Mouse (Mus musculus): ENCODE data around the gene Ano7. TPM values are rescaled to one million over a fixed set of nuclear protein-coding genes. Genes with fewer than 3 reads are reported as not detected.
"Not testable (repeated sequence)": the region's sequence is repeated elsewhere in the genome, so short reads cannot be mapped to it uniquely, and the experiment has no call there.

Gene Ano7
- total RNA-seq, 2 experiments from 2014 or later: not detected

DNA sequence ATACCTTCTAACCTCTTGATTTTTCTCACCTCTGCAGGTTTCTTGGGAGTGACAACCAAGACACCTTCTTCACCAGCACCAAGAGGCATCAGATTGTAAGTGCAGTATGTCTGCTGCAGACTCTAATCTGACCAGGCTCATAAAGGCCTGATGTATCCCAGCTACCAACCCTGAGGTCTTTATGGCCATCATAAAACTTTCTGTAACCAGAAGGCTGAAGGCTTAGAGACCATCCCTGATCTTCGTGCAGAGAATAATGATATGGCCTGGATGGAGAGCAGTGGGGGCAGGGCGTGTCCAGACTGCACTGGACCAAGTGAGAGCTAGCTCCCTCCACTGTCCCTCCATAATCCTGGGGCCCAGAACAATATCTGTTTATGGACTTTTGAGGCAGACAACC, 13.5 kb downstream of the Ano7 start:
- Histone ChIP-seq H3K4me3 (no peak overlapping the region), H3K27ac (no peak overlapping the region)
- TF ChIP-seq CTCF (IDR thresholded peaks at IDR 0.05): no peak
- no peak for DNase-seq
- intact Hi-C loops (cut with DNase I): no loop called here

GRCm38 (mm10) chr1:93388906-93389305, 15.2 kb downstream of the Ano7 start:
- no peak overlapping the region for H3K4me3 ChIP-seq
- TF ChIP-seq CTCF (IDR thresholded peaks at IDR 0.05): no peak
- no peak overlapping the region for H3K27ac ChIP-seq
- no peak for DNase-seq
- intact Hi-C loops (cut with DNase I): no loop called here

GRCm38 (mm10) chr1:93401191-93402052, 27.7 kb downstream of the Ano7 start:
- no peak overlapping the region for H3K27ac ChIP-seq
- DNase-seq: peak; percentile 34
- no peak for TF ChIP-seq CTCF (IDR thresholded peaks at IDR 0.05)
- intact Hi-C loops (cut with DNase I): no loop called here
- peak overlapping the region; percentile 59 for H3K4me3 ChIP-seq

GRCm38 (mm10) chr1:93403403-93403802, 29.7 kb downstream of the Ano7 start:
- no peak for DNase-seq
- no peak overlapping the region for H3K27ac ChIP-seq
- TF ChIP-seq CTCF (IDR thresholded peaks at IDR 0.05): no peak

GRCm38 (mm10) chr1:93432087-93432486, 58.4 kb downstream of the Ano7 start:
- intact Hi-C loops (cut with DNase I): no loop called here
- no peak for DNase-seq
- Histone ChIP-seq H3K27ac (peak overlapping the region; percentile 16; the same call in 1 of the 2 replicates), H3K4me3 (no peak overlapping the region)
- TF ChIP-seq CTCF (IDR thresholded peaks at IDR 0.05): no peak

More at GRCm38 (mm10) chr1:93403403-93403802, 29.7 kb downstream of the Ano7 start:
- H3K4me3 ChIP-seq: no peak overlapping the region
- intact Hi-C loops (cut with DNase I): no loop called here

DNA sequence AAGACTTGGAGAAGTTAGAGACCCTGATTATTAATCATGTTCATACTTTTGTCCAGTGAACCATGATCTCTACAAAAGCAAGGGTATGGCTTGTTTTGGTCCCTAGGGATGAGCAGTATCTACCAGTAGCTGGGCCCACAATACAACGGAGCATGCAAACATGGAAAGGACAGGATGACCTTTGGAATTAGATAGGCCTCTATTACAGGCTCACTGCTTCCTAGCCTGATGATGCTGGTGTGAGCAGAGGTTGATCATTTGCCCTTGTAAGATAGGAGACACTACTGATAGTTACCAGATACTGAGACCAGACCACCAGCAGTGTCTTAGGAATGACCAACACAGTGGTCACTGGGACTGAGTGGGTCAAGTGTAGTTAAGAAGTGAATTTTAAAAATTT, 65.6 kb downstream of the Ano7 start:
- DNase-seq: no peak
- no peak for TF ChIP-seq CTCF (IDR thresholded peaks at IDR 0.05)
- intact Hi-C loops (cut with DNase I): no loop called here
- Histone ChIP-seq H3K4me3 (no peak overlapping the region), H3K27ac (no peak overlapping the region)

DNA sequence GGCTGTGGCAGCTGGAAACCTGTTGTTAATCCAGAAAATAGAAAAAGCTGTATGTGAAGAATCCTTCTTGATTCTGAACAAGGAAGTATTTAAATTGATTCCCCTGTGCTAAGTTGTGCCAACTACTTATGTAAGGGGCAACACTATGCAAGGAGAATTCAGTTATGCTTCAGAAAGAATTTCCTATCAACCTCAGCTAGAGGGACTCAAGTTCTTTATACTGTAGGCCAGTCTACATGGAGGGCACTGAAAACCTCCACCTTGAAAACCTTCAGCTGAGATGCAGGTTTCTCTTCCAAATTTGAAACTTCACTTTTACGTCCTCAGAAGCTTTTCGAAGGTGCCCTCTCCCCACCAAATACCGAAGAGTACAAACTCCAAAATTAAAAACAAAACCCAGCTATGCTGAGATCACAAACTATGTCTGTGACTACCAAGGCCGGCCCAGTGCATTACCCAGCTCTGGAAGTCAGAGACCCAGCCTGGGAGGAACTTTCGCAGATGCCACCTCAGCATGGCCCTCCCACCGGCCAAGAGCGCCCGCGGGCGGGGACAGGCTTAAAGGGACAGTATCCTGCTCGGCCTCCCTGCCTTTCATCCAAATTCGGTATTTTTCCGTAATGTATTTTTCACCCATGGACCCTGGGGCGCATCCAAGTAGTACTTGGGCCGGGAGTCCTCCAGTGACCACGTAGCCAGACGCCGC, 70.8 kb downstream of the Ano7 start:
- DNase-seq: peak; percentile 91
- TF ChIP-seq CTCF (IDR thresholded peaks at IDR 0.05): no peak
- intact Hi-C loops (cut with DNase I): loop anchor here (2.0 to 10.0 kb wide), 3 partner anchors 34 to 310 kb away; partner anchors contain the start of genes Atg4b, Farp2, Hdlbp and Thap4
- Histone ChIP-seq H3K4me3 (peak overlapping the region; percentile 80), H3K27ac (peak overlapping the region; percentile 99)

DNA sequence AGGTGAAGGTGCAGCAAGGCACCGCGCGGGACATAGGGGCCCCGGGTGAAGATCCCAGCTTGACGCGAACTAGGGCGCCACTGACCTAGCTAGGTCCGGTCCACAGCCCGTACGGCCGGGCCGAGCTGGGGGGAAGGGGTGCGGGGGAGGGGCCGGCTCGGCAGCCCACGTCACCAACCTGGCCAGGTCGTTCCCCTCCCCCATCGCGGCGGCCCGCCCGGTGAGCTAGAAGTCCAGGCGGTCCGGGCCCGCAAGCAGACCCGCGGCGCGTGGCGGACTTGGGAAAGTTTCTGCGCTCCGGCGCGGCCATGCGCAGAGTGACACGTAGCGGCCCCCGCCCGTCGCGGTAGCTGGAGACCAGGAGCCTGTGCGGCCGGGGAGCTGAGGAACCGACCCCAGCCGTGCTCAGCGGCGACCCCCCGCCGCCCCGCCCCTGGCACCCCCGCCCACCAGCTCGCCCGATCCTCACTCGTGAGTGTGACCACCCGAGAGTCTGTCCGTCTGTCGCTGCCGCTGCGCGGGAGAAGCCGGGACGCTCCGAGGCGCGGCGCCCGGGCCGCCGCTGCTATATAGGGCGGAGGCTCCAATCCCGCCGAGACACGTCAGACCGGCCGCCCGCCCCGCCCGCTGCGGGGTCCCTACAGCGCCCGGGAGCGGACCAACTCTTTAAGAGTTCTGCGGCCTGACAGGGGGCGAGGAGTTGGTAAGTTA, 71.5 kb downstream of the Ano7 start:
- intact Hi-C loops (cut with DNase I): loop anchor here (2.0 to 10.0 kb wide), 2 partner anchors 34 to 310 kb away; partner anchors contain the start of genes Atg4b, Hdlbp and Thap4
- peak; percentile 92 for DNase-seq
- peak overlapping the region; percentile 80 for H3K4me3 ChIP-seq
- no peak for TF ChIP-seq CTCF (IDR thresholded peaks at IDR 0.05)
- peak overlapping the region; percentile 99 for H3K27ac ChIP-seq

GRCm38 (mm10) chr1:93445822-93446162, 72.1 kb downstream of the Ano7 start:
- no peak for TF ChIP-seq CTCF (IDR thresholded peaks at IDR 0.05)
- intact Hi-C loops (cut with DNase I): loop anchor here (2.0 to 10.0 kb wide), 2 partner anchors 33 to 309 kb away; partner anchors contain the start of genes Atg4b, Hdlbp and Thap4
- H3K4me3 ChIP-seq: peak overlapping the region; percentile 80
- DNase-seq: no peak
- H3K27ac ChIP-seq: peak overlapping the region; percentile 99

- H3K4me3 ChIP-seq; intact Hi-C loops (cut with DNase I); H3K27ac ChIP-seq; DNase-seq: not testable (repeated sequence)
- TF ChIP-seq CTCF (IDR thresholded peaks at IDR 0.05): peak; percentile 34; the same call in 1 of the 2 replicates
Observed at GRCm38 (mm10) chr1:93450118-93450517, 76.4 kb downstream of the Ano7 start.

DNA sequence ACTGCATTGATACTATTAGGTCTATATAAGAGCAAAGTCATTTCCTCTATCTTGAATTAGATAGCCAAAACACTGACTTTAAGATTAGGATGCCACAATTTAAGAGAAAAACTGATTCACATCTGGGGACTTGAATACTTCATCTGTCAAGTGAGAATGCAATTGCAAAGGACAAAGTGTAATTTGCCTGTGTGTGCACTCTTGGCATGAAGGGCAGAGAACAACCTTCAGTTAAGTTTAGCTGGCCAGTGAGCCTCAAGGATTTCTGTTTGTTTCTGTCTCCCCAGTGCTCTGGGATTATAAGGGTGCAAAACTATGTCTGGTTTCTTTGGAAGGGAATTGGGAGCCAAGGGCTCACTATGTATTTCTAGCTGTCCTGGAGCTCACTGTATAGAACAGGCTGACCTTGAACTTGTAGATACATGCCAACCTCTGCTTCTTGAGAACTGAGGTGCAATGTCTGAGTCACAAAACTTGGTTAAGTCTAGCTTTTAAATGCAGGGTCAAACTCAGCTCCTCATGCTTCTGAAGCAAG, 80.1 kb downstream of the Ano7 start:
- TF ChIP-seq CTCF (IDR thresholded peaks at IDR 0.05): no peak
- no peak overlapping the region for H3K4me3 ChIP-seq
- no peak for DNase-seq
- intact Hi-C loops (cut with DNase I): no loop called here
- H3K27ac ChIP-seq: peak overlapping the region; percentile 17; the same call in 1 of the 2 replicates

Small RNA genes lying within 50 kb of the gene (microRNA-seq; reads per million reads assigned to microRNA genes)
- not detected for gene Mir6345
- gene Mir6902: not detected

Other genes with a start within 250 kb of the Ano7 start
- not detected for gene Agxt, start 238.7 kb upstream of the Ano7 start, total RNA-seq (2021)
- not detected for gene 2310007B03Rik, start 213.0 kb upstream of the Ano7 start, total RNA-seq (2021)
- not detected for gene Crocc2, start 205.2 kb upstream of the Ano7 start, total RNA-seq (2021)
- gene Sned1, start 138.1 kb upstream of the Ano7 start, total RNA-seq (2021): 1 to 10 TPM; 5.1 to 5.4 TPM
- gene Mterf4, start 68.0 kb upstream of the Ano7 start, total RNA-seq (2021): 10 to 100 TPM in 1 of 2 experiments, 1 to 10 TPM in 1; 8.7 to 12.1 TPM
- 10 to 100 TPM; 21.4 to 22.1 TPM for gene Ppp1r7, start 31.1 kb upstream of the Ano7 start, total RNA-seq (2021)
- gene Pask, start 30.4 kb upstream of the Ano7 start, total RNA-seq (2021): under 1 TPM; 0.13 to 0.20 TPM
- gene Hdlbp, start 104.9 kb downstream of the Ano7 start, total RNA-seq (2021): 100 to 1,000 TPM; 317 to 345 TPM
- 10 to 100 TPM; 13.1 to 13.4 TPM for gene Farp2, start 138.1 kb downstream of the Ano7 start, total RNA-seq (2021)

Data from gastrocnemius, adult 2 months (tissue).